Mouse (Mus musculus) left cerebral cortex, adult 8-10 months (tissue): ENCODE data around the gene Btbd7. TPM values are rescaled to one million over a fixed set of nuclear protein-coding genes. Genes with fewer than 3 reads are reported as not detected.

ENCODE experiments used
- DNase-seq, 2 experiments: peaks; one replicate each; pipeline ENCODE4 v3.0.0; 2022; ENCODE audit warnings: low spot score in 2 of 2
- total RNA-seq, 4 experiments: library from RNA; stranded (reverse); gene quantifications; 2 replicates each; pipeline ENCODE4 v1.2.4; 2022

The Btbd7 gene
- total RNA-seq, result 10 to 100 TPM; 18.7 to 20.7 (median 19.4) TPM

DNA sequence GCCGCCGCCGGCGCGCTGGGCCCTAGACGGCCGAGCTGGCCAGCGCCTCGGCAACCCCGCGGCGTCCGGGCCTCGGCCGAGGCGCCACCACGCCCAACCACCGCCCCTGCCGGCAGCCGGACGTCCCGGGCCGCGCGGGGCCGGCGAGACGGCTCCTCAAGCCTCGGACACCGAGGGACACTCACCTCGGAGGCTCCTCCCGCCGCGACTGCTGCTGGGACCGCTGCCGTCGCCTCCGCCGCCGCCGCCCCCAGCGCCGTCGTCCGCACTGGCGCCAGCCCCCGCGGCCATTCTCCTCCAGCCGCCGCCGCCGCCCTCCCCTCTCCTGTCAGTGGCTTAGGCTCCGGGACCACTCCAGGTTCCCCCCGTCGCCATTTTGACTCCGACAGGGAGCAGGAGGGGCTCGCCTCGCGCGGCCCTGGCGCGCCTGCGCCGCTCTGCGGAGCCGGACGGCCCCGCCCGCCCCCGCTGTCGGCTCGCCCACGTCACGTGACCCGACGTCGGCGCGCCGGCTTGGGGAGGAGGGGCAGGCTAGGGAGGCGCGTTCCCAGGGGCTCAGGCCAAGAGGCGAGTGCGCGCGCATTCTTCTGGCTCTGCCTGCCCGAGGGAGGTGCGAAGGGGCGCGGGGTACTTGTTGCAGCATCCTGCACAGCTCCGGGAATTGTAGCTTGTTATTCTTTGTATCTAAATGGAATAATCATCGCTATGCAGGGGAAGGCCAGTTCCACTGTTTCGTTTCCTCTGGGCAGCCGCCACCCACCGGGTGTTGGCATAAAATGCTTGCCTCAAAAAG lies at the start of gene Btbd7:
TSS of gene Btbd7 (minus strand) at position 441 of the 793 bp plus-strand sequence.
- peak; percentile 86 to 92 for DNase-seq

- no peak for DNase-seq
These were observed 37.8 kb upstream of the Btbd7 start for GRCm38 (mm10) chr12:102916073-102916472.

DNA sequence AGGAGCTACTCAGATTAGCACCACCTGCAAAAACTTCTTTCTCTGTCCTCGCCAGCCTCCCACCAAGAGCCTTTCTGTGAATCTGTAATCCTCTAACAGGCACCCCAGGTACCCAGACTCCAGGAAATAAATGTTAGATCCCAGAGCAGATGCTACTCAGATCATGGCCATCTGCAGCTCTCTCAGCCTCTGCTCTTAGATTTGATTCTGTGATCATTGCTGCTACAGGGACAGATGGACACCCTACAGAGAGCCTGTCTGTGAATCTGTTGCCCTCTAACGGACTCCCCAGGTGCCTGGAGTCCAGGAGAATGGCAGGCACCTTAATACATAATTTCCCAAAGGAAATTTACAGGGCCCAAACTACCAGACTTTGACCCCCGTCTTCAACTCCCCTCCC lies 29.9 kb upstream of the Btbd7 start:
- no peak for DNase-seq

DNA sequence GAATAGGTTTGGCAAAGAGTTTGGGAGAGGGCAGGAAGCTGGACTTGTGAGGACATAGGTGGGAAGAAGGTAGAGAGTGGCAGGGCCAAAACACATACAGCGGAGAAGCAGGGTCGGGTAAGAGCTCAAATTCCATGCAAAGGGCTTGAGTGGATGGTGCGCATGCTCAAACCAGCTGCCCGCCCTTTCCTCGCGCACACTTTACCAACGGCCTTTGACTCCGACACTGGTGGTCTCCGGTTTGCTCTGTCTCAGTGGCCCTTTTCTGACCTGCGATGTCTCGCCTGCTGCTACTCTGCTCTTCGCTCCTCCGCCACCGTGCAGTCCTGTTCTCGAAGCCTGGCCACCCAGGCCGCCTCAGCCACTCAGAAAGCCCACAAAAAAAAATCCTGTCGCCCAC lies 20.8 kb upstream of the Btbd7 start, which contains the start of gene Cox8c:
TSS of gene Cox8c (plus strand) at position 226 of the 400 bp plus-strand sequence.
- no peak for DNase-seq

GRCm38 (mm10) chr12:102888568-102888967 lies 10.3 kb upstream of the Btbd7 start:
- DNase-seq, result no peak

- DNase-seq, result peak in 1 of 2 experiments; percentile 7
These were observed 9.1 kb upstream of the Btbd7 start for GRCm38 (mm10) chr12:102887366-102887765.

DNA sequence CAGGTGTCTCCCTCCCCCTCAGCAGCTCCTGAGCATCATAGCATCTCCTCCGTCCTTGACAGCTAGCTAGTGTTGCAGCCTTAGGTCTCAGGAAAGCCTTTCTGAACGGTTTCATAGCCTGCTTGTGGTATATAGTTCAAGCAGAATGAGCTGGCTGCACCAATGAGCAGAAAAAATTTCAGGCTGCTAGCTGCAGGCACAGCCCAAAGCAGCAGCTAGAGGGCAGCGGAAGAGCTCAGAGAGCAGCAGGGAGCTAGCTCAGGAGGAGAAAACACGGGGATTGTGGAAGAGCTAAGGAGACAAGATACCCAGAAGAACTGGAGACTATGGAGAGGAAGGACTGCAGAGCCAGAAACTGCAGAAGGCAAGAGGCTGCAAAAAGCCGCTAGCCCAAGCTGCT lies 7.5 kb upstream of the Btbd7 start:
- peak; percentile 25 to 32 for DNase-seq

- DNase-seq, result no peak
These were observed 630 bp upstream of the Btbd7 start for GRCm38 (mm10) chr12:102878901-102879300.

DNA sequence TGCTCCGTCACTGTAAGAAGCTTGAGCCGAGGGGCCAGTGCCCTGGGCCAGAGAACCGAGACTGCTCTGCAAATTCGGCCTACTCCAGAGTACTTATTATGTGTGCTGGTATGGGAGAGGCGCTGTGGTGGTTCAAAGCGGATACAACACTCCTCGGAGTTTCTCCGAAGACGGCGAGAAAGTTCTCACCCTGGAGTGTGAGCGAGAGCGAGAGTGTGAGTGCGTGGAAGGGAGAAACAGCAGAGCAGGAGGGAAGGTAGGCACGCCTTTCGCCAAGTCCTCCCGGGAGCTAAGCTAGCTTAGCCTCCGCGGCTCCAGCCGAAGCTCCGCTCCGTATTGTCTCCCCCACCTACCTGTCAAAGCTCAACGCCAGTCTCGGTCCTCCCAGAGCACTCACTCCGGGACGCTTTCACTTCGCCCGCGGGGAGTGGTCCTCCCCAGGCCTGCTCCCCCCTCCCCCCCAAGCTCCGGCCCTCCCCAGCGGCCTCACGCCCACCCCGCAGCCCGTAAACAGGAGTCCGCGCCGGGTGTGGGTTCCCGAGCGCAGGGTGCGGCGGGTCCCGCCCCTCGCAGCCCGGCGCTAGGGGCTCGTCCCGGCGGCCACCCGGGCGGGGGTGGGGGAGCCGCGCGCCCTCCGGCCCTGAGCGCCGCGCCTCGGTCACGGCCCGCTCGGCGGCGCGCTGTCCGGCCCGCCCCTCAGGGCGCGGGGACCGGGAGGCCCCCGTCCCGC lies 805 bp downstream of the Btbd7 start:
- peak in 1 of 2 experiments; percentile 30 for DNase-seq

- DNase-seq, result no peak
These were observed 7.7 kb downstream of the Btbd7 start for GRCm38 (mm10) chr12:102870527-102870926.

DNA sequence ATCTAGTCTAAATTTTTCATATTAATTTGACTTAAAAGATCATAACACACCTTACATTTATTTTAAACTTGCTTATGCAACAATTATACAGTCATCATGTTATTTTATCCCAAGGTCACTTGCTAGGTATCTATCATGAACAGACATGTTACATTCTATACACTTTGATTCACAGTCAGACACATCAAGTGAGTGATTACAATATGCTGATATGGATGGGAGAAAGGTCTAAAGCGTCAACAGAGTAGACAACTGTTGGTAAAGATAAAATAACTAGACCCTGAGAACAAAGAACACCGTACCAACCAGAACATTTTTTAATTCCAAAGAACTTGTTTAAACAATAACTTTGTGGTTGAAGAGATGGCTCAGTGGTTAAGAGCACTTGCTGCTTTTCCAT lies 8.5 kb downstream of the Btbd7 start:
- DNase-seq, result no peak

- no peak for DNase-seq
These were observed 17.5 kb downstream of the Btbd7 start for GRCm38 (mm10) chr12:102860806-102861205.

DNA sequence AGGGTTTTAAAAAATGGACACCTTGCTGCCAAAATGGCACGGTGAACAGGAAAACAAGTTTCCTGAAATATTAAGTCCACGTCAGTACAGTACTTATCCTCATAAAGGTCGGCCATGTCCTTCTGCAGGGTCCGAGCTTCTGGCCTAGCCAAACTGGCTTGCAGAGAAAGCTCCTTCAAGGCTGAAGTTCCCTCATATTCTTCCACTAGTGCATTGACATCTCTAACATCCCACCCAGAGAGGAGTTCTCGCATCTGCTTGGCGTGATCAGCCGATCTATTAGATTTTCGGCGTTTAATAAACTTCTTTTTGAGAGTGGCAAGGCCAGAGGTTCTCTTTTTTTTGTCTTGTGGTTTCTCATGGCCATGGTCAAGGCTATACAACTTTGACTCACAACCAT lies 40.0 kb downstream of the Btbd7 start:
- no peak for DNase-seq

DNA sequence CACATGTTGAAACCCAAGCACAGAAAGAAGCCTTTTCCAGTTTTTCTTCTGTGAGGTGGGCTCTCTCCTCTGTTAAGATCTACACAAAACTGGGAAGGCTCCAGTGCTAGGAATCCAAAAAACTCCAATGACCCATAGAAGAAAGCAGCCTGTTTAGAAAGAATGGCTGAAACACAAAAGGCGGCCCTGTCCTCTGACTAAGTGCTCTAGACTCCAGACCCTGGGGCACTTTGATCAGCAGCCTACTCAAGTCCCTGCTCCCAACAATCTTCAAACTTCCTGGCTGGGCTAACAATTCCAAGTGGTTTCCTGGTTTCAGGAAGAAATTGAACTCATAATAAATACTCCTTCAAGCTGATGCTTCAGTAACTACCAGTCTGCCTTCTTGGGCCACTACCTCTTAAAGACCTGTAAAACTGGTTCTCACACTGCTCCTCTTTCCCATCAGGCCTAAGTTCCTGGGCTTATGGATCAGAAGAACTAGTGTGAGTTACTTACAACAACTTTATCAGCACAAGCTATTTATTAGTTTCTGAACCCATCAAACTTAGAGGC lies 45.4 kb downstream of the Btbd7 start:
- no peak for DNase-seq

DNA sequence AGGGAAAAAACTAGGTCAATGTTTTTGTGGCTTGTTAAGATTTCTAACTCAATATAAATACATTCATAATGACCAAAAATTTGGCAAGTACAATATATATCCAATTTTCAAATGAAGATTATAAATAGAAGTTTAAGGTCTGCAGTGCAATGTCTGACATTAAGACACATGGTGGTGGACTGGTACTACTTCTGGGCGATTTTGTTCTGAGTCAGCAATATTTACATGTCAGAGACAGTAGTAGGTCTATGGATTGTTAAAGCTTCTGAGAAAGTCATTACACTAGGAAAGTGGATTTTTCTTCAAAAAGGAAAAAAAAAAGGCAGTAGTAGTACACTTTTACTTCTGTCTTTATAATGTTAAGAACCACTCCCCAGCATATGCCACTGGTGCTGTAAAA lies 46.4 kb downstream of the Btbd7 start:
- DNase-seq, result no peak

DNA sequence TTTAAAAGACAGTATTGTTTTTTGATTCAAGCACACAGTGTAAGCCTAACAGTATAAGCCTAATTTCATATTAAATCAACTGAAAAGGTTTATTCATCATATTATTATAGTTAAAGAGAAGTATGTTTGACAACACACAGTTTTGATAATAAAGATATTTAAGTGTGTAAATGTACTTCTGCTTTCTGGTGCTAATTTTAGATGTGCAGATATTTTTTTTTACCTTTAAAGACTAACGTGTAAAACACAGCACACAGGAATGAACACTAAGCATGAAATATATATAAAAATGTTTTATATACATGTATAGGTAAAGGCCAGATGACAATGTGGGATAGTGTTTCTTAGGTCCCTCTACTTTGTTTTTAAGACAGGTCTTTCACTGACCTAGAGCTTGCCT lies 51.2 kb downstream of the Btbd7 start:
- DNase-seq, result no peak

GRCm38 (mm10) chr12:102826399-102826798 lies 51.9 kb downstream of the Btbd7 start:
- no peak for DNase-seq

DNA sequence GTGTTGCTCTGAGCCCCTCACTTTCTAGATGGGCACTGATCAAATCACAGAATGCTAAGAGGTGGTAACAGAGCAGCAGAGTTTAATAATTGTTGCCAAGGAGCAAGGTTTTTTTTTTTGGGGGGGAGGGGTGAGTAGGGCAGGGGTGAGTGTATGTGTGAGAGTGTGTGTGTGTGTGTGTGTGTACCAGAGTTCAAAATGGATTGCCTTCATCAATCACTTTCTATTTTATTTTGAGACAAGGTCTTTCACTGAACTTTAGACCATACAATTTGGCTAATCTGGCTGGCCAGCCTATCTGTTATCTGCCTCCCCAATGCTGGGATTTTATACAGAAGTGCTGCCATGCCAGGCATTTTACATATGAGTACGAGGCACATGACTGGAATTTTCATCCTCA lies 63.4 kb downstream of the Btbd7 start:
- DNase-seq, result no peak

DNA sequence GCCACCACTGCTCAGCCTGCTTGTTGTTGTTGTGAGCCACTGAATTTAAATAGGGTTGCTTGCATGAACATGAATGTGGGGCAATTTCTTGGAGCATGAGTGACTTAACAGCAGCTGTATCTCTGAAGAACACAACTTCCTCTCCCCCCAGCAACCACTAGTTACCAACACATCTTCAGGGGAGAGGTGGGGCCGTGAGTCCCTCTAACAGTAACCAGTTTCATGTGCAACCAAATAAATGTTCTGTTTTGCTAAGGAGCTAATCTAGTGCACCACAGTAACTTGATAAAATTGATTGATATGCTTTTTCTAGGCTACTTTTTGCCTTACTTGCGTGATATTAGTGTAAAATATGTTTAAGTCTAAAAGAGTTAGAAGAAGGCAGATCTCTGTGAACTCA lies 78.7 kb downstream of the Btbd7 start:
- no peak for DNase-seq

- DNase-seq, result no peak
These were observed 90.3 kb downstream of the Btbd7 start for GRCm38 (mm10) chr12:102787927-102788326.

- DNase-seq, result no peak
These were observed 92.7 kb downstream of the Btbd7 start for GRCm38 (mm10) chr12:102785593-102785985.

DNA sequence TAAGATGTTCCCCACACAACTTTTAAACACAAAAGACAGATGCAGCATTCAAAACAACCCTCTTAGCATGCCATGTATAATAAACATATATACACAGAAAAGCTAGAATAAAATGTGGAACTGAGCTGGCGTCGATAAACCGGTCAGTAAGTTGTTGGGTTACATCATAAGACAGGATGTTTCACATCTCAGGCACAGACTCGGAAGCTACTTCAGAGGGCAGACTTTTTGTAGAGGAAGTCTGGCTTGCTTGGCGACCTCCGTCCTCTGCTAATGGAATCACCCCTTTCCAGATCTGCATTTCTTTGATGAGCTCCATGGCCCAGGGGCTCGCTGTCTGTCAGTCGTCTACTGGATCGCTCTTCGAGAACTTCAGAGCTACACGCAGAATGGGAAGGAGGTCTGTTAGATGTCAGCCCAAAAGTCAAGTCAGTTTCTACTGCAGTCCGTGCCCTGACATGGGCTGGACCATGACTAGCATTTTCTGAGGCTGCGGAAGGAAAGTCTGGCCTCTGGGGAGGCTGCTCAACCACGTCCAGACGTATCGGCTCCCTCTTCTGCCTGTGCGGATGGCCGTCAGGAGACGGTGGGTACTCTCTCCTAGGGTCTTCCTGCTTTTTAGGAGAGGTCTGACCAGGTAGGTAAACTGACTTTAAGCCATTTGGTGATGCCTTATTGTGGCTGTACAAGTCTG lies 93.2 kb downstream of the Btbd7 start:
- no peak for DNase-seq
